Mouse (Mus musculus): ENCODE measurements at regions not wholly inside any gene's neighbourhood (a gene's known extent, or its start where the extent isn't known, plus 50 kb on each side); places are given as distances from the start of the nearest gene placed in this dataset.

- TF ChIP-seq POLR2A (IDR thresholded peaks at IDR 0.05; ENCODE audit: insufficient read depth, low read length): no peak
- no peak for TF ChIP-seq EP300 (IDR thresholded peaks at IDR 0.05; ENCODE audit: insufficient read depth, low read depth, low read length)
These were observed 213.6 kb upstream of the Jag1 start for GRCm38 (mm10) chr2:137329995-137330394.
